Mouse (Mus musculus) frontal cortex, adult (tissue): ENCODE measurements around the gene Fyco1.

Experiments used
- ATAC-seq: cut with Nextera tagmentation; 2 replicates; pipeline ENCODE4 v1.9.2; 2017; ENCODE audit warnings: mild to moderate bottlenecking, moderate library complexity, mixed read lengths; ENCODE audit not compliant: low TSS enrichment

Fyco1 gene

DNA sequence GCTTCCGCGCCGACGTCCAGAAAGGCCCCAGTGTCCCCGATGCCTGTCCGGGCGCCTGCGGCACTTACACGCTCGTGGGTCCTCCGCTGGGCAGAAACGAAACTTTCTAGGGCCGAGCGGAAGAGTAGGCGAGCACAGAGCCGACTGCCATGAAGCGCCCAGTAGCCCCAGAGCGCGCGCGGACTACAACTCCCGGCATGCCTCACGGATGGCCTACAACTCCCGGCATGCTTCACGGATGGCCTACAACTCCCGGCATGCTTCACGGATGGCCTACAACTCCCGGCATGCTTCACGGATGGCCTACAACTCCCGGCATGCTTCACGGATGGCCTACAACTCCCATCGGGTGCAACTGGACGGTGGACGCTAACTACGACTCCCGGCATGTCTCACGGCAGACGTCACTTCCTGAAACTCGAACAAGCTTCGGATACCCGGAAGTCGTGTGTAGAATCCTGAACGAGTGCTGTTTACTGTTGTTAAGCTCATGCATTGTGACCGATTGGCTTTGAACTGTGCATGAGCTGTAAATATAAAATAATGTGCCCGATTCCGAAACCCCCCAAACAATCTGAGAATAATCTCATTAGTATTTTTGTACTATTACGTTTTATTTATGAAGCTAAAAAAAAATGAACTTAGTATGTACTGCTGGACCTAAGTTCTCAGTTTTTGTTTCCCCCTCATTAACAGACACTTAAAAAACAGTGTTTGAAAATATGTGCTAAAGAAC is at the start of gene Fyco1:
TSS of gene Fyco1 (minus strand) at position 187 of the 736 bp plus-strand sequence.
- peak; percentile 99 for ATAC-seq

DNA sequence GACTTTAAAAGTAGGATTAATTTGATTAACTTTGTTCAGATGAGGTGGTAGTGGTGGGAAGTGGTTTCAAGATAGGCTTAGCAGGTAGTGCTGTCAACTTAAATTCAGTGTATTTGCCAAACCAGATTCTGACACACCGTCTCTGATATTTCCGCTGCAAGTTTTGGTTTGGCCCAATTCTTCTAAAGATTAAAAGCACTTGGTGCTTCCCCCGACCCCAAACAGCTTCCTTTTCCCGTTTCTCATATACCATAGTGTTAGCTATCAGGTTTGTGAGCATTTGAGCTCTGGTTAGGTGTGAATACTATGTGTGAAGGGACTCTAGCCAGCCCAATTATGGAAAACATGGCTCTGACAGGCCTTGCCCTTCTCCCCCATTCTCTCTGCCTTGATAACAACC is 20.4 kb upstream of the Fyco1 start:
- ATAC-seq: no peak

DNA sequence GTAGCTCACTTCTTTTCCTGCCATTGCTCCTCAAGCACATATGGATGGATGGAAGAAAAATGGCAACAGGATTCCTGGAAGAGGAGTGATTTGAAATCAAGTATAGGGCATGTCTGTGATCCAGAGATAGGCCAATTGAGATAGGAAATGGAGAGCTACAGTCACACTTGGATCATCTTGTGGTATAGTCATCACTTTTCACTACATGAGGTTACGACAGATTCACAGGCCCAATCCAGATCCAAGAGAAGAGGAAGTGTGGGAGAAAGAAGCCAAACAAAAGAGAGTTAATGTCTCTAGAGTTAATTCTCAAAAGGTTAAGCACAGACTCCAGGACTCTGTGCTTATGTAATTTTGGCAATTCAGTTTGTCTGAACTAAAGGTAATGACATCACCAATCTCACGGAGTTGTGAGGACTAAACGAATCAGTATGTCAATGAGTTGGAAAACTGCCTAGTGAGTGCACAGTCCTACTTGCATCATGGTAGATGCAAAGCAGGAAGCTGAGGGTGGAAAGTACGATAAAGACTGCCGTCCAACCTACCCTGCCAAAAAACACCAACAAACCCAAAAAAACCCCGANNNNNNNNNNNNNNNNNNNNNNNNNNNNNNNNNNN is 17.6 kb upstream of the Fyco1 start:
- no peak for ATAC-seq

DNA sequence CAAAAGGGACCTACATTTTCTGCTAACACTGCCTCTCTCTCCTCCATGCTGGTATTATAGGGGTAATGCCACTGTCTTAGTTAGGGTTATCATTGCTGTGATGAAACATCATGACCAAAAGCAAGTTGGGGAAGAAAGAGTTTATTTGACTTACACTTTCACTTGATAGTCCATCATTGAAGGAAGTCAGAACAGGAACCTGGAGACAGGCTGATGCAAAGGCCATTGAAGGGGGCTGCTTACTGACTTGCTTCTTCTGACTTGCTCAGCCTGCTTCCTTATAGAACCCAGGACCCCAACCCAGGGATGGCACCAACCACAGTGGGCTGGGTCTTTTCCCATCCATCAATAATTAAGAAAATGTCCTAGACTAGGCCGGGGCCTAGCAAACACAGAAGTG is 11.9 kb upstream of the Fyco1 start:
- no peak for ATAC-seq

DNA sequence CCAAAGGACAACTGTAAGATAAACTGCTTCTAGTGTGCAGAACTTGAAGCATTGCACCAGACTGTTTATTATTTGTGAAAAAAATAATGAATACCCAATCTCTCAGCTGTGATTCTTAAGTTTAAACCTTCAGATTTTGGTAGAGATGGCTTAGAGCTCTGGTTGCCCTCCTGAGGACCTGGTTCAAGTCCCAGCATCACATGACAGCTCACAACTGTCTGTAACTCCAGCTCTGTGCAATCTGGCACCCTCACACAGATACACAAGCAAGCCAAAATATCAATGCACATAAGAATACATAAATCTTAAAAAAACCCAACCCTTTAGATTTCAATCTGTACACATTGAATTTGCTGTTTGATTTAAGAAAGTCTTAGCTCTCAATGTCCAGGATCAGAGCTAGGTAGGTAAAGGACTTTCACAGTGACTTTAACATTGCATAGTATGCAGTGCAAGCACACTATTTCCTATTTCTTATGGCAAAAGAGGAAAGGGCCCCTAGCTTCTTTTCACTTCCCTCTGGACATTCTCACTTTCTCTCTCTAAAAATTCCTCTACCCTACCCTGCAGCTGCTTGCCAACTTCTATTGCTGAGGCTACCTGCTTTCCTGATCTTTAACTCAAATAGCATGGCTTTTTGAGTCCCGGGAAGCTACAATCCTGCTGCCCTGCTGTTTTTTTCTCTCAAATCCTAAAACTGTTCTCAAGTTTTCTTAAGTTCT is 11.4 kb upstream of the Fyco1 start:
- no peak for ATAC-seq

DNA sequence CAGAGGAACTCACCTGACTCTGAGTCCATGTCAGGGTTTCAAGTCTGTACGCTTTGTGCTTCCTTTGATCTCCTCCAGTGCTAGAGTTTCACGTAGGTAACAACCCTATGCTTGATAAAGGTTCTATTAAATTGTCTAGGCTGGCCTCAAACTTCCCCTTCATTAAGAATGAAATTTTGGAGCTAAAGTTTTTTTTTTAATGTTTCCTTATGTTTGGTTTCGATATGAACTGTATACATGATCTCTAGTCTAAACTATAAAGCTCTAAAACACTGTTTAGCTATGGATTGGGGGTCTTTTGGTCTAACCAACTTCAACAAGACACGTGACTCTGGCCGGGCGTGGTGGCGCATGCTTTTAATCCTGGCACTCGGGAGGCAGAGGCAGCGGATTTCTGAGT is 10.2 kb upstream of the Fyco1 start, which contains the start of gene Xcr1:
TSS of gene Xcr1 (minus strand) at position 101 of the 400 bp plus-strand sequence.
- ATAC-seq: no peak

DNA sequence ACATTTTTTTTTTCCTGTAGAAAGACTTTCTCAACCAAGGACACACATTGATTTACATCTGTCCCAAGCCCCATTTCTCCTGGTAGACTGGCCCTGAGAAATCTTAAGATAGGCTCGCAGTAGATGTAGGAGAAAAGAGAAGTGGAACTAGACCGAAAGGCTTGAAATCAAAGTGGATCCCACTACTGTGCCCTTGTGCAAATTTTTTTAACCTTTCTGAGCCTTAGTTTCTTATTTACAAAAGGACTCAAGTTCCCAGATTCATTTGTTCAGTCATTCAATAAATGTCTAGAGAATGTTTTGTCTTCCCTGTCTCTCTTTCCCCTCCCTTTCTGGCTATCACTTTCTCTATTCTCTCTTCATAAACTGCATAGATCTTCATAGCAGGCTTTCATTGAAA is 5.1 kb upstream of the Fyco1 start:
- ATAC-seq: no peak

DNA sequence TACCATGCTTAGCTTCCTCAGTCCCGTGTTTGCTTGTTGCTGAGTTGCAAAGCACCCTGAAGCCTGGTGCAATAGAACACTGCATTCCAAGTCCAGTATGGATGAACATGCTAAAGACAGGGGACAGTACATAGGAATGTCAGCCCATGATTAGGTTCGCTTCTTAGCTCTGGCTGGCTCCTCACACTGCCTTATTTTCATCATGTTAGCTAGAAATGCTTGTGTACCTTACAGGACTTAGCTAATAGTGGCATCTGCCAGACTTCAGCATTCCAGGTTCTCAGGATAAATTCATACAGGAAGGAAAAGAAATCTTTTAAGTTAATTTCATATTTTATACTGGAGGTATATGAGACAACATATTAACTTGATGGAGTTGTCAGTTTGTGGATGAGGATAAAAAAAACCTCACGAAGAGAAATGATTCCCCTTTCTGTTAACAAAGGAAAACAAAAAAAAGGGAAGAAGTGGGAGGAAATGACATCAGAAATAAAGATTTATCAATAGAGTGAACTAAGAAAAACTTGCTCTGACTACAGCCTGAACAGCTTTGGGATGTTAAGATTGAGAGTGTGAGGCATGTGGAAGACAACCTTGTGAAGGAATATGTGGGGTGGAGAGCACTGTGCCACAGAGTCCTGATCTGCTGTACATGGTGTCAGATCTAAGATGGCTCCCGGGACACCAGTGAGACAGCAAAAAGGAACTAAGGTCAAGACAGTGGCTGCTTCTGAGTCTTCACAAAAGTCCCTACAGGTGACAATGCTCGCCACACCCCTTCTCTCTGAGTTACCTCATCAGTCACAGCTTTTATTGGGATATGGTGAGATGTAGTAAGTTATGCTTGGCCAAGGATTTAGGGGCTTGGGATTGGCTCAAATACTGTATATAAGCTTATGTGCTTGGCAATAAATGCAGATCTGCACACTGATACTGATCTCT is 1.0 kb upstream of the Fyco1 start:
- no peak for ATAC-seq

DNA sequence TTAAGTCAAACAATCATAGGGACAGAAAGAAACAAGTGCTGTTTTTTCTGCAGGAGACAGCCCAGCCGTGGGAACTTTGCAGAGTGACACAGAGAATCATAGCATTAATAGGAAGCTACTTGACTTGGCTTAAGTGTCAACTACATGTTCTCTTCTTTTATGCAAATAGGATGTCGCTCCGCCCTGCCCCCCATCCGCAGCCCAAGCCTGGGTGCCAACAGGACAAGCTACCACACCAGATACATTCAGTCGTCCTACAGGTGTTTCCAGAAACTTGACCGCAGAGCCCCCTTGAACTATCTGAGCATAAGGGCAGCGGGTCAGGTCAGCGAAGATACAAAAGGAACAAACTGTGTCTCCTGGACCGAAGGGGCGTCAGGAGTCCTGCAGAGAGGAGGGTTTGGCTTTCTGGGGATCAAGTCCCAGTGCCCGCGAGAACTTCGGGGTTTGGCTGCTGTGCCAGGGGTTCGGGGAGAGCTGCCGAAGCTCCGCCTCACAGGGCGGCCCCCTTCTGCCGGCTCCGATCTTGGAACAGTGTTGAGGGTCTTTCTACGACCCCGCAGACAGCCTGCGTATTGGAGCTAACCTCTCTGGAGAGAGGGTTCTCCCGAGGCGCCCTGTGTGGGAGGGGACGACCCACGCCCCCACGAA is 512 bp downstream of the Fyco1 start:
- ATAC-seq: peak; percentile 1

DNA sequence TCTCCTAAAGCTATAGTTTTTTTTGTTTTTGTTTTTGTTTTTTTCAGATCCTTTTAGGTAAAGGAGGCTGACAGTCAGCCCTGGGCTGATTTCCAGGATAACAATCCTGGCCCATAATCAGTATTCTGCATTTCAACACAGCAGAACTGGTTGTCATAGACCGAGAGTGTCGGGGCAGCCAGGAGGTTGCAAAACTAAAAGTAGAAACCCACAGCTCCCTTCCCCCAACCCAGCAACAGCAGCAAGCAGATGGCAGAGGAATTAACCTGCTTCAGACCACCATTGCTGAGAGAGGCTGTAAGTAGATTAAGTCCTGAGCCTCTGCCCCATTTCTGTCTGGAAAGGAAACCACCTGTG is 1.0 kb downstream of the Fyco1 start:
- ATAC-seq: no peak

DNA sequence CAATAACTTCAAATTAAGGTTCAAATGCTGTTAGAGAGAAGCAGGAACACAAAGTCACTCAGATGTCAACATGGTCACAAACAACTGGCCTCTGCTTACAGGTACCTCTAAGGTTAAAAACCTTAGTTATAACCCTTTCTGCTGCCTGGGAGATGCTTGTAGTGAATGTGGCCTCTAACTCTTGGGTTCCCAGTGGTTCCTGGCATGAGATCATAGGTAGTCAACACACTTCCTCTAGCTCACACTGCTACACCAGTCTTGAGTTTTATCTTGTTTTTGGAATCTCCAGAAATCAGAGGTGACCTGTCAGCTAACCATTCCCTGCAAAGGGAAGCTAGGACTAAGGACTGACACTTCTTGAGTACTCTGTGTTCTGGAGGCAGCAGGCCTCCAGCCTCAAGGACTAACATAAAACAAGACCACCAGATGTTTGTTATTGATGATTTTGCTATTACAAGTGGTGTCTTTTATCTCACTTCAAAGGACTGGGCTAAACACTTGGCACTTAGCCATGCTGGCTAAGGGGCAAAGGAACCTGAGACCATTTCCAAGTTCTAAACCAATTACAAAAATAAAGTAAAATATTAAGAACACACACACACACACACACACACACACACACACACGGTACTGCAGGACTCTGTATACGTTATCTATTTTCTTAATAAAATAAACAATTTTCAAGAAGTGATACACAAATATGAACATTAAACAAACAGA is 1.6 kb downstream of the Fyco1 start:
- no peak for ATAC-seq

DNA sequence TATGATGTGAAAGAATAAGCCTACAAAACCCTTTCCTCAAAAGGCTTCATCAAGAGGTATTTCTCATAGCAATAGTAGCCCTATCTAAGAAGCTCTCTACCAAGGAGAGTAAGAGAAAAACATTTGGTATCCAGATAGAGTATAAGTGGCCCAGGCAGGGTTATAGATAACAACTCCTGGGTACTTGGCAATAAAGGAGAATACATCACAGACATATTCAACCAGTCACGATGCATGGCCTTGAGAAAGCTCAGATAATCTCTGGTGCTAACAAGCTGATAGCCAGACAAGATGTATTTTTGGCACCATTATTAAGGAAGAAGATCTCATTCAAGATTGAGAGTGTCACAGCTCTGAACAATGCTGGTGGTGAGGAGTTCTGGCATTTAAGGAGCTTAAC is 5.2 kb downstream of the Fyco1 start:
- ATAC-seq: no peak

DNA sequence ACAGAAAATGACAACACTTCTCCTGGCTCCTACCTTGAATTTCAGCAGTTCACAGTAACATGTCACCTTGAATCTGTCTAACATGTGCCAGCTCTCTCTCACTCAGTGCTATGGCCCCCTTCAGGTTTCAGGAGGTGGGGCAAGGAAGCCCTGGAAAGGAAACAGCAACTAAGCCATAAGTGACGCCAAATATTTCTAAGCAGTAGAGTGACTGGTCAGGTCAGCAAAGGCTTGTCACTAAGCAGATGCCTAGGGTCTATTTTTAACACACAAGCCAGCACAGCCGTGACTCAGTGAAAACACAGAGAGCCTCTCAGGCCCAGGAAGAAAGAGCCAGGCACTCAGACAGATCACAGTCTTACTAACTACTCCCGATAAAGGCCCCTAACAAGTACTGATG is 6.6 kb downstream of the Fyco1 start:
- ATAC-seq: peak; percentile 31; the same call in 1 of the 2 replicates

DNA sequence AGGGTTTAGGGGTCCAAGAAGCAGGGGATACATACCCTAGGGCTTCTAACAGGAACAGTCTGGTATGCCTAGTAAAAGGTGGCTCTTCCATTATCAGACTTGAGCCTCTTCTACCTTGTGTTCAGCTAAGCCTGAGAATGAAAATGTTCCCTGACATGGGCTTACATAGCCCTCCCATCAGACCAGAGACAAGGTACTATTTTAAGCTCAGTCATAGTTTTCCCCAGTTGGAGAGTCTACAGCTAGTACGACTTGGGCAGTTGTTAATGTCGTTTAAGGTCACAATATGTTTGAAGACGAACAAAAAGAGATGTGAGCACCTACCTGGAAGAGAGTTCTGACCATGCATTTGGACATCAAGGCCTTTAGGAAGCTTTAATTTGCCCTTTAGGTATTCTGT is 7.2 kb downstream of the Fyco1 start:
- no peak for ATAC-seq

DNA sequence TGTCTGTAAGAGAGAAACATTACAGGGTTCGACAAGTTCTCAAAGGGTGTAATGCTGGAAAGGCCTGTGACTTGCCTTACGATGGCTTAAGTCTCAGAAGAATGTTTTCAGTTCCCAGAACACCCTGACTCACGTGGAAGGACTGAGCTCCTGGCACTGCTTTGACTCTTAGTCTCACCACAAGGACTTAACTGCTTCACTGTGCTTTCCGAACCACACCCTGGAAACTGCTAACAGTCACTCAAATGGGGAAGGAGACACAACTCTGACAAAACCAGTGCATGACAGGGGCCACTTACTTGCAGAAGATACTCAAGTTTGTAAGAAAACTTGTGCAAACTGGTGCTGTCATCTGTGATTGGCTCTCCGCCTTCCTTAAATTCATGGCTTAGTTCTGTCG is 11.5 kb downstream of the Fyco1 start:
- no peak for ATAC-seq

DNA sequence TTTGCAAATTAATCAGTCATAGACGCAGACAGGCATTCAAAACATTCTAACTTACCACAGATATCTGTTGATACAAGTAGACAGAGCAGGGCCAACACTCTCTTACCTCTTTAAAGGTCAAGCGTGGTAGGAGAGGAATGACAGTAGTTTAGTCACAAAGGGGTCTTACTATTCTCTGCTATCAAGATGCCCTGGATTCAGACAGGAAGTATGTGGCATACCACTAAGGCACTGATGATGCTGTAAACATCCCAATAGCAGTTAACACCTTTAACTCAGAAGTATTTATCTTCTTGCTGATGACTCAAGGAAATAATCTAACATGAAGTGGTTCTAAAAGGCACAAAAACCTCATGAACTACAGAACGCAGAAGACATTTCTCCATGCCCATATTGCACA is 15.8 kb downstream of the Fyco1 start:
- no peak for ATAC-seq

DNA sequence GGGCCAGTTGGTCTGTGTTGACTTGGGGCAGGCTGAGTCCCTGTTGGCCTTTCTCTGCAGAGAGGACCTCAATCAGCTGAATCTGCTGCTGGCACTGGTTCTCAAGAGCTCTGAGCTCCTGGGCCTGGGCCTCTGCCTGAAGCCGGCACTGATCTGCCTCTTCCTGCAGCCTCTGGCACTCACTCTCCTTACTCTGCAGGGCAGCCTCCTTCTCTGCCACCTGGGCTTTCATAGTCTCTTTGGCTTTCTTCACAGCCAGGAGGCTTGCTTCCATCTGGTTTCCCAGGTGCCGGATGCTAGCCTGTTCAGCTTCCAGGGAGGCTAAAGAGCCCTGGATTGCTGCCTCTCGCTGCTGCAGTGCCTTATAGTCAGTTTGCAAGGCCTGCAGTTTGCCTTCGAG is 22.8 kb downstream of the Fyco1 start:
- peak; percentile 34; the same call in 1 of the 2 replicates for ATAC-seq

DNA sequence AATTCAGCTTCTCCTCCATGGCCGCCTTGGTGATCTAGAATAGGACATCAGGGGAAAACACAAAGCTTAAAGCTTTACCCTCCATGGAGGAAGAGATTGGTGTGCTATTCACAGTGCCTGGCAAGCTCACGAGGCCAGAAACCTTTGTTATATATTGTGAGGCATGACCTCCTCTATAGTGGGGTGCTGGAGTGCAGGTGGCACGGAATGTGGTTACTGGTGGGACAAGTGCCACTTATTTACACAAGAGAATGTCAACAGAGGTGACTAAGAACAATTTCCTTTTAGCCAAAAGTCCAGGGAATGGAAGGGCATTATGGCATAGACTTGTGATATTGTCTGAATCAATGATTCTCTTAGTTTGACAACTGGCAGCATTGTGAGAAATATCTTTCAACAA is 25.1 kb downstream of the Fyco1 start:
- no peak for ATAC-seq

DNA sequence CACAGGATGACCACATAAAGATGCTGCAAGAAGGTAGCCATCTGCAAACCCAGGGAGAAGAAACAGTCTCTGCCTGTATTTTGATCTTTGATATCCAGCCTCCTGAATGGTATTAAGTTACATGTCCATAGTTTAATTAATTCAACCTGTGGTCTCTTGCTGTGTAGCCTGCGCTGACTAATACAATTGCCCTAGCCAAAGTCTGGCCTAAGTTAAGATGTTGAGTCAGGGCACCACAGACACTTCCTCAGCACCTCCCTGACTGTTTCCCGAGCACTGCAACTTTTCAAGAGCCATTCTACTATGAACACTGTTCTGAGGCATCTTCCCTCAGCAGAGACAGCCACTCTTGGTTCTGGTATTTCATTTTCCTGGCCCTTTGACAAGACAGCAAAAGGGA is 33.1 kb downstream of the Fyco1 start:
- no peak for ATAC-seq

DNA sequence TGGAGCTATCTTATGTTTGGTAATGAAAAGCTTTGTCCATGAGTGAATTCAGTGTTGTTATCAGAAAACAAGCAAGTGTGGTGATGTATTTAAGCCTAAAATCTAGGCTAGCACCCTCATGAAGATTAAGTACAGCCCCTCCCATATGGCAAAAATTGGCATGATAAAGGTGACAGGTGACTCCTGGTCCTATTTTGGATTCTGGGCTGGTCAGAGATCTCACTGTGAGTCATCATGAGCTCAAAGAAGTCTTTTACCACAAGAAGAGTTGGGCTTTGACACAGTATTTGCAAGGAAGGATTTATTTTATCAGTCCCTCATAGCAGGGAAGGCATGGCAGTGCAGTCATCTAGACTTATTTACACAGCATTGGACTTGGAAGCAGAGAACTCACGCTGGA is 35.7 kb downstream of the Fyco1 start:
- ATAC-seq: no peak

DNA sequence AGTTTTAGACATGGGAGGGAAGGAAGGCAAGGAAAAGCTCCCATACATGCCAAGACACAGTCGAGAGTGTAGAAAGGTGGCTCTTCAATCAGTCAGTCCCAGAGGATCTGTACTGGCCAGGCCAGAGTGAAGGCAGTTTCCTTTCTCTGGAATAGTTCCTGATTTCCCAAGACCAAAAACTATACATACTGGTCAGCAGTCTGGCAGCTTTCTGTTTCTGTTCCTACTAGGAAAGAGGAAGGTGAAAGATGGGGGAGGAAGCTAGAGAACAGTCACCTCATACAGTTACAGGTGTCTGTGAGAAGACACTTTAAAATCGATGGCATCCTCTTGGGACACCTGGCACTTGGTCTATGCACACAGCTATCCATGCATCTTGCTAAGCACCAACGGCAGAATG is 36.3 kb downstream of the Fyco1 start:
- no peak for ATAC-seq
